Mouse (Mus musculus): ENCODE measurements around the gene Tdrkh. TPM values are rescaled to one million over a fixed set of nuclear protein-coding genes. Genes with fewer than 3 reads are reported as not detected.

Tdrkh gene
- polyA plus RNA-seq (2016; fragmentation: Nextera tagmentation; extraction: Ambion mirVana) = 45.2 and 53.8 TPM in 2 replicates

GRCm38 (mm10) chr3:94413031-94413679 lies at the start of gene Tdrkh:
TSS of gene Tdrkh (plus strand) at chr3:94413273.
- no peaks in the 10 kb centered on the region for H3K9me3 ChIP-seq (replicated peaks)
- peaks cover 2% of the 10 kb centered on the region; the same call in 1 of the 2 replicates for H3K36me3 ChIP-seq
- H3K4me1 ChIP-seq = peaks cover 21% of the 10 kb centered on the region
- no peaks in the 10 kb centered on the region for H3K27me3 ChIP-seq (ENCODE audit: low read depth, poor library complexity, severe bottlenecking)
- peak within 1 kb of the TSS; percentile 89 for H3K27ac ChIP-seq (replicated peaks)
- 10% methylated on average over 52 of the region's 52 CpGs for WGBS
- H3K4me3 ChIP-seq = peak within 1 kb of the TSS; percentile 67
- peak; percentile 97 for DNase-seq (ENCODE audit: low spot score)

GRCm38 (mm10) chr3:94363291-94364153 lies 49.6 kb upstream of the Tdrkh start:
- DNase-seq (ENCODE audit: low spot score) = peak; percentile 70

GRCm38 (mm10) chr3:94364154-94364526 lies 48.9 kb upstream of the Tdrkh start:
- peak overlapping the region; percentile 69 for H3K4me3 ChIP-seq
- H3K36me3 ChIP-seq = no peaks in the 10 kb centered on the region
- H3K4me1 ChIP-seq = peaks cover 23% of the 10 kb centered on the region
- peaks cover 56% of the 10 kb centered on the region for H3K27me3 ChIP-seq (ENCODE audit: low read depth, poor library complexity, severe bottlenecking)
- peak; percentile 62 for DNase-seq (ENCODE audit: low spot score)
- H3K9me3 ChIP-seq (replicated peaks) = peaks cover 4% of the 10 kb centered on the region; the same call in 1 of the 2 replicates
- 5% methylated on average over 23 of the region's 23 CpGs for WGBS
- peak overlapping the region; percentile 86 for H3K27ac ChIP-seq (replicated peaks)

More at GRCm38 (mm10) chr3:94363291-94364153, 49.6 kb upstream of the Tdrkh start:
- H3K36me3 ChIP-seq = no peaks in the 10 kb centered on the region
- peak overlapping the region; percentile 86 for H3K27ac ChIP-seq (replicated peaks)
- H3K4me1 ChIP-seq = peaks cover 23% of the 10 kb centered on the region
- H3K9me3 ChIP-seq (replicated peaks) = peaks cover 4% of the 10 kb centered on the region; the same call in 1 of the 2 replicates
- H3K27me3 ChIP-seq (ENCODE audit: low read depth, poor library complexity, severe bottlenecking) = peaks cover 56% of the 10 kb centered on the region
- WGBS = 5% methylated on average over 95 of the region's 97 CpGs
- peak overlapping the region; percentile 69 for H3K4me3 ChIP-seq

GRCm38 (mm10) chr3:94366761-94367160 lies 46.3 kb upstream of the Tdrkh start:
- peaks cover 54% of the 10 kb centered on the region for H3K27me3 ChIP-seq (ENCODE audit: low read depth, poor library complexity, severe bottlenecking)

DNA sequence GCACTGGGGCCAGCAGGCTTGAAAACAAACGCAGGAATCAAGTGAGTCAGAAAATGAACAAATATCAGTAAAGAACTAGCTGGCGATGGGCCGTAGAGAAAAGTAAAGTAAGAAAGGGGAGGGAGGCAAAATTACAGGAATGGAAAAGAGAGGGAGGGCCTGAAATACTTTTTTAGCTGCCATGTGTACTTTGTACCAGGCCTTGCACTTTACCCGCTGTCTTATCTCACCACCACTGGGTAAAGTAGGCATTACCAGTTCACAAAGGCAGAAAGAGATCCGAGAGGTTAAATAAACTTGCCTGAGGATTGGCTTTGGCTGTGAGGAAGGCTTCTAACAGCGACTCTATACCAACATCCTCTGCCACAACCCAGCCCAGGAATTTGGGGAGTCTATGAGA lies 45.6 kb upstream of the Tdrkh start:
- WGBS = 84% methylated on average over 6 of the region's 6 CpGs
- DNase-seq (ENCODE audit: low spot score) = no peak
- peaks cover 54% of the 10 kb centered on the region for H3K27me3 ChIP-seq (ENCODE audit: low read depth, poor library complexity, severe bottlenecking)

More at GRCm38 (mm10) chr3:94366761-94367160, 46.3 kb upstream of the Tdrkh start:
- DNase-seq (ENCODE audit: low spot score) = peak; percentile 85
- WGBS = 22% methylated on average over 3 of the region's 3 CpGs
- Histone ChIP-seq H3K27ac (replicated peaks) (no peak overlapping the region), H3K4me3 (no peak overlapping the region), H3K36me3 (no peaks in the 10 kb centered on the region), H3K9me3 (replicated peaks) (peaks cover 4% of the 10 kb centered on the region; the same call in 1 of the 2 replicates), H3K4me1 (peaks cover 25% of the 10 kb centered on the region)

GRCm38 (mm10) chr3:94368631-94369030 lies 44.4 kb upstream of the Tdrkh start:
- H3K4me3 ChIP-seq = no peak overlapping the region
- H3K27ac ChIP-seq (replicated peaks) = no peak overlapping the region
- H3K36me3 ChIP-seq = no peaks in the 10 kb centered on the region
- peaks cover 28% of the 10 kb centered on the region for H3K4me1 ChIP-seq
- peaks cover 54% of the 10 kb centered on the region for H3K27me3 ChIP-seq (ENCODE audit: low read depth, poor library complexity, severe bottlenecking)
- 71% methylated on average over 6 of the region's 6 CpGs for WGBS
- no peaks in the 10 kb centered on the region for H3K9me3 ChIP-seq (replicated peaks)
- DNase-seq (ENCODE audit: low spot score) = no peak

More for the DNA sequence above, 45.6 kb upstream of the Tdrkh start:
- Histone ChIP-seq H3K4me3 (no peak overlapping the region), H3K9me3 (replicated peaks) (peaks cover 4% of the 10 kb centered on the region; the same call in 1 of the 2 replicates), H3K4me1 (peaks cover 23% of the 10 kb centered on the region), H3K27ac (replicated peaks) (no peak overlapping the region), H3K36me3 (no peaks in the 10 kb centered on the region)

DNA sequence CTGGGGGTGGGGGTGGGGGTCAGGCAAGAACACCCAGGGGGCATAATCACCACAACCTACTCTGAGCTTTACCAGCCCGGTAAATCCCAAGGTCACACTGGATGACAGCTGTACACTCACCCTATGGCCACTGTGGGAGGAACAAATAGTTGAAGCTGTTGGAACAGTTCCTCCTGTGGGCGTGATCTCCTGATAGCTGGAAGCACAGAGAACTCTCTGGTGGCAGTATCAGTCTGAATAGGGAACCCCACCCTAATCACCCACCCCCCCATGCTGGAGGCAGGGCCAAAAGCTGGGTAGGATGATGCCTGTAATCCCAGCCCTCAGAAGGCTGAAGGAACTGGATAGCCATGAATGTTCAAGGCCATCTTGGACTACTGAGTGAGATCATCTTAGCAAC lies 43.4 kb upstream of the Tdrkh start:
- H3K27me3 ChIP-seq (ENCODE audit: low read depth, poor library complexity, severe bottlenecking) = peaks cover 53% of the 10 kb centered on the region
- WGBS = 61% methylated on average over 2 of the region's 2 CpGs
- DNase-seq (ENCODE audit: low spot score) = no peak
- H3K4me3 ChIP-seq = no peak overlapping the region
- H3K4me1 ChIP-seq = peaks cover 28% of the 10 kb centered on the region
- H3K36me3 ChIP-seq = no peaks in the 10 kb centered on the region
- no peak overlapping the region for H3K27ac ChIP-seq (replicated peaks)
- no peaks in the 10 kb centered on the region for H3K9me3 ChIP-seq (replicated peaks)

GRCm38 (mm10) chr3:94371637-94372036 lies 41.4 kb upstream of the Tdrkh start:
- H3K4me1 ChIP-seq = peaks cover 28% of the 10 kb centered on the region
- peaks cover 45% of the 10 kb centered on the region for H3K27me3 ChIP-seq (ENCODE audit: low read depth, poor library complexity, severe bottlenecking)
- H3K36me3 ChIP-seq = no peaks in the 10 kb centered on the region
- WGBS = 4% methylated on average over 11 of the region's 11 CpGs
- H3K27ac ChIP-seq (replicated peaks) = 0 out of 2 replicates have a peak overlapping the region, but pooled peaks have one; percentile 28
- H3K9me3 ChIP-seq (replicated peaks) = no peaks in the 10 kb centered on the region
- no peak for DNase-seq (ENCODE audit: low spot score)
- H3K4me3 ChIP-seq = no peak overlapping the region

DNA sequence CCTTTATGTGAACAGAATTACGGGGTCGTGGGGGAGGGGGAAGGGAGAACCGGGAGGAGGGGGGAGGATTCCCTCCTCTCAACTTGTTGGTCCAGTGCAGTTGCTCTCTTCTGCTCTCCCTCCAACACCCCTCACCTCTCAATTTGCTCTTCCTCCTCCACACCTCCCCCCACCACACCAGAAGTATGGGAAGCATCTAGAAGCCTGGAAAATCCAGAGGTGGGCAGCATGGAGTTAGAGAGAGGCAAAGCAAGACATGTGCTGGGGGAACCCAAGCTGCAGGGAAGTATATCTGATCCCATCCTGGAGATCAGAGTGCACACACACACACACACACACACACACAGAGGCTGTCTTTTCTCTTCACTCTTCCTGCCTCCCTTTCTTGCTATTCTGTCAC lies 41.0 kb upstream of the Tdrkh start:
- DNase-seq (ENCODE audit: low spot score) = no peak
- 3% methylated on average over 3 of the region's 3 CpGs for WGBS
- peaks cover 28% of the 10 kb centered on the region for H3K4me1 ChIP-seq
- 0 out of 2 replicates have a peak overlapping the region, but pooled peaks have one; percentile 28 for H3K27ac ChIP-seq (replicated peaks)
- H3K27me3 ChIP-seq (ENCODE audit: low read depth, poor library complexity, severe bottlenecking) = peaks cover 44% of the 10 kb centered on the region
- H3K9me3 ChIP-seq (replicated peaks) = no peaks in the 10 kb centered on the region
- H3K36me3 ChIP-seq = no peaks in the 10 kb centered on the region
- no peak overlapping the region for H3K4me3 ChIP-seq

GRCm38 (mm10) chr3:94372641-94373040 lies 40.4 kb upstream of the Tdrkh start, which contains the start of gene Rorc:
TSS of gene Rorc (plus strand) at chr3:94372794.
- peaks cover 32% of the 10 kb centered on the region for H3K4me1 ChIP-seq
- H3K27me3 ChIP-seq (ENCODE audit: low read depth, poor library complexity, severe bottlenecking) = peaks cover 44% of the 10 kb centered on the region
- H3K36me3 ChIP-seq = no peaks in the 10 kb centered on the region
- H3K9me3 ChIP-seq (replicated peaks) = no peaks in the 10 kb centered on the region
- H3K27ac ChIP-seq (replicated peaks) = peak within 1 kb of the TSS; percentile 58
- WGBS = 11% methylated on average over 5 of the region's 5 CpGs
- peak within 1 kb of the TSS; percentile 39 for H3K4me3 ChIP-seq
- no peak for DNase-seq (ENCODE audit: low spot score)

DNA sequence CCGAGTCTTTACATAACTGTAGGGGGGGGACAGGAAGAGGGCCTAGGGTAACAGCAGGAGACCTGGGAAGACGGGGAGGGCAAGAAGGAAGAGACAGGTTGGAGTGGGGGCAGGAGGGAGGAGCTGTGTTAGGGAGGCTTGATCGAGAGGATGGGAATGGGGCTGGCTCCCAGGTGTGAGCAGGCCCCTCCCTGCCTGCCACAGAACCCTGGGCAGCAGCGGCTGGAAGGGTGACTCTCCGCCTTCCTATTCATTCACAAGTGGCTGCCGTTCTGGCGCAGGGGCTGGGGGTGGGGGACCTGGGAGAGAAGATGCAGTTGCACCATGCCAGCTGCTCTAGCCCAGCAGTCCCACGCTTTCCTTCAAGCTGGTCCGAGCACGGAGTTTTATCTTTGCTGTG lies 40.0 kb upstream of the Tdrkh start:
- 3% methylated on average over 10 of the region's 10 CpGs for WGBS
- peak overlapping the region; percentile 58 for H3K27ac ChIP-seq (replicated peaks)
- H3K36me3 ChIP-seq = no peaks in the 10 kb centered on the region
- DNase-seq (ENCODE audit: low spot score) = no peak
- peaks cover 44% of the 10 kb centered on the region for H3K27me3 ChIP-seq (ENCODE audit: low read depth, poor library complexity, severe bottlenecking)
- H3K9me3 ChIP-seq (replicated peaks) = no peaks in the 10 kb centered on the region
- peak overlapping the region; percentile 39 for H3K4me3 ChIP-seq
- H3K4me1 ChIP-seq = peaks cover 32% of the 10 kb centered on the region

DNA sequence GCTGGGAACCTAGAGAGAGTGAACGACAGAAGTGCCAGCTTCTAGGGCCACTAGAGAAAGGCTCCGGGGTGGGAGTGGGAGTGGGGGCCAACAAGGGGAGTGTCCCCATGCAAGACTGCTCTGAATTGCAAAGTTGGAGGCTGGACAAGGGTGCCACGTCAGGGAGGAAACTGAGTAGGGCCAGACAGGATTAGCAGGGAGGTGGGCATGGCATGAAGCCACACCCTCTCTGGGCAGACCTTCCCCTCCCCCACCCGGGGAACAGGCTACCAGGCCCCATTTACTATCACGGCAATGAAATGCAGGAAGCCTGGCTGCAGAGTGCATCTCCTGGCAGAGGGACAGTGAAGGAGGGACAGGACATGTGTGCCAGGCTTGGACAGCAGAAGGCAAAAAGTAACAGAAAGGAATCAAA lies 39.5 kb upstream of the Tdrkh start:
- no peaks in the 10 kb centered on the region for H3K9me3 ChIP-seq (replicated peaks)
- no peaks in the 10 kb centered on the region for H3K36me3 ChIP-seq
- peak overlapping the region; percentile 39 for H3K4me3 ChIP-seq
- 3% methylated on average over 5 of the region's 5 CpGs for WGBS
- DNase-seq (ENCODE audit: low spot score) = no peak
- H3K27ac ChIP-seq (replicated peaks) = peak overlapping the region; percentile 58; the same call in 1 of the 2 replicates
- peaks cover 32% of the 10 kb centered on the region for H3K4me1 ChIP-seq
- H3K27me3 ChIP-seq (ENCODE audit: low read depth, poor library complexity, severe bottlenecking) = peaks cover 44% of the 10 kb centered on the region

Measured in midbrain, embryonic 10.5 days (tissue).